Mouse (Mus musculus) erythroblast, adult 5-6 weeks (primary cell): Measurements from ENCODE around the gene Scgb1b15. TPM values are rescaled to one million over a fixed set of nuclear protein-coding genes. Genes with fewer than 3 reads are reported as not detected.
"Not testable (repeated sequence)": the region's sequence is repeated elsewhere in the genome, so short reads cannot be mapped to it uniquely, and the experiment has no call there.

ENCODE experiments used
- ATAC-seq: replicated peaks from 2 replicates; pipeline ENCODE4 v1.8.0; 2016; ENCODE audit warnings: moderate number of reproducible peaks, mild to moderate bottlenecking, moderate TSS enrichment, inconsistent platforms; ENCODE audit not compliant: poor library complexity, low FRiP score, severe bottlenecking
- total RNA-seq, 2 experiments: library from RNA; stranded (forward) in 1 of 2; stranded (reverse) in 1 of 2; fragments of 150-400 nt in 1 of 2; fragments of 200-764, 138-1000 nt in 1 of 2; gene quantifications; 2 replicates each; pipeline versions ENCODE4 v1.2.3 to v1.2.4; 2015 to 2017; ENCODE audit warnings: low replicate concordance in 2 of 2

Gene Scgb1b15
- total RNA-seq (2015; ENCODE audit: low replicate concordance), result not detected in 2 replicates
- not detected in 2 replicates for total RNA-seq (2017; ENCODE audit: low replicate concordance)

DNA sequence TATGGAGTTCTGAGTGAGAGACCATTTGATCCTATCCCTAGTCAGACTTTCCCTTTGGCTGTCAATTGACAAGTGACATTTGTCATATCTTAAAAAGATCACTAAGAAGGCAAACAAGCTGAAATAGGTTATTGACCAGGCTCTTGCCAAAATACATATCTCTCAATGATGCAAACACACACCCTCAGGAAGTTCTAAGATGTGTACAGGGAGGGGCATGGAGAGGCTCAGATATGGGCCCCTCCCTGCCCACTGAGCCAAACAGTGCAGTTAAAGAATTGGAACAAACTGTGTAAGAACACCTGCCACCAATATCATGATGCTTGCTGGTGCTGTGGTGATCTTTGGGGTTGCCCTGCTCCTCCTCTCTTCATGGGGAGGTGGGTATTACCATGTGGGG is at the start of gene Scgb1b15:
Scgb1b15 (plus strand) TSS at position 301 of the 400 bp plus-strand sequence.
- not testable (repeated sequence) for ATAC-seq

DNA sequence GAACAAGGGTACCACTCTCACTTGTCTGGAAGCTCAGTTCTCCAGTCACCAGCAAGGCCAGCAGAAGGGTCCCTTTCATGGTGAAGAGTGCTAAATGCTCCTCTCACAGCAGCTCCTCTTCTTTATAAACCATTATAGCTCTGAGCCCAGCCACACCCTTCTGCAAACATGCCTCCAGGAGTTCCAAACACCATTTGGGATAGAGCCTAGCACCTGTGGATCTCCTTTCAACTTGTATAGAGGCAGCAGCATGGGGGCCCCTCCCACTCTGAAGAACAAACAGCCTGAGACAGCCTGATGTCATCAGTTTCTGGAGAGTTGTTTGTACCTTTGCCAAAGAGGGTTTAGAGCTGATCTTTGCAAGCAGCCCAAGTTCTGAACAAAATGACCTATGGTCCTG is 6.8 kb upstream of the Scgb1b15 start, which contains the start of gene Scgb2b15:
Scgb2b15 (minus strand) TSS at position 101 of the 400 bp plus-strand sequence.
- ATAC-seq, result not testable (repeated sequence)

Other genes with a start within 250 kb of the Scgb1b15 start
- not detected in 2 replicates for gene Scgb2b15, start 6.9 kb upstream of the Scgb1b15 start, total RNA-seq (2015; ENCODE audit: low replicate concordance)
- not detected in 2 replicates for gene Scgb2b15, start 6.9 kb upstream of the Scgb1b15 start, total RNA-seq (2017; ENCODE audit: low replicate concordance)
- not detected in 2 replicates for gene Scgb2b17, start 220.0 kb downstream of the Scgb1b15 start, total RNA-seq (2015; ENCODE audit: low replicate concordance)
- gene Scgb2b17, start 220.0 kb downstream of the Scgb1b15 start, total RNA-seq (2017; ENCODE audit: low replicate concordance), result not detected in 2 replicates
- gene Scgb1b17, start 226.9 kb downstream of the Scgb1b15 start, total RNA-seq (2015; ENCODE audit: low replicate concordance), result not detected in 2 replicates
- not detected in 2 replicates for gene Scgb1b17, start 226.9 kb downstream of the Scgb1b15 start, total RNA-seq (2017; ENCODE audit: low replicate concordance)